Comparison of ENCODE assay signal across 20 mouse cellular contexts in the genomic region with DNA sequence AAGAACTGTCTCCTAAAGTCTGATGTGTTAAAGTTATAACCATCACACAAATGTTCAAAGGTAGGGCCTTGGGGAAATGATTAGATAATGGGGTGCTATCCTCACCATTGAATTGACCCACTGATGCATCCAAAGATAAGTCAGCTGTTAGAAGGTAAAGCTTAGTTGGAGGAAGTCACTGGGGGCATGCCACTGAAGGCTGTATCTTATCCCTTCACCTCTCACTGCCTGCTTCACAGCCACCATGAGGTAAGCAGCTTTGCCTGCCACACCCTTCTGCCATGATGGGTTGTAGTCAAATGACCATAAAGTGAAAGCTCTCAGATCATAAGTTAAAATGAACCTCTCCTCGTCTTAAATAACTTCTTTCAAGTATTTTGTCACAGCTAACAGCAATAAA. TPM values are rescaled to one million over a fixed set of nuclear protein-coding genes. Genes with fewer than 3 reads are reported as not detected.
"Had no signal": no experiment of that assay in that cellular context is flagged by ENCODE, and none has a peak within 500 bp of the region (broad histone marks: within the 10 kb centered on the region; RNA-seq: fewer than 3 reads in every experiment).

No protein-coding gene starts in this region.

- DNase-seq: retina, postnatal 1 day; right cerebral cortex, adult 18-20 months; right cerebral cortex, postnatal 14 days; right cerebral cortex, postnatal 25 days; right cerebral cortex, postnatal 4 days; spleen, adult 18-20 months; thymus, adult 18-20 months; thymus, adult 2 months; thymus, postnatal 14 days; thymus, postnatal 25 days; thymus, postnatal 36 days; thymus, postnatal 4 days had no signal

- H3K36me3 ChIP-seq: neural tube, embryonic 13.5 days; neural tube, embryonic 15.5 days; stomach, embryonic 15.5 days had no signal

- H3K27ac ChIP-seq: neural tube, embryonic 13.5 days; neural tube, embryonic 15.5 days; stomach, embryonic 15.5 days; stomach, postnatal 0 days had no signal

- H3K4me3 ChIP-seq: neural tube, embryonic 13.5 days; neural tube, embryonic 15.5 days; stomach, embryonic 15.5 days had no signal

- H3K4me1 ChIP-seq: neural tube, embryonic 13.5 days; neural tube, embryonic 15.5 days; stomach, embryonic 15.5 days had no signal

- H3K27me3 ChIP-seq: neural tube, embryonic 13.5 days; neural tube, embryonic 15.5 days; stomach, embryonic 15.5 days had no signal

- H3K9me3 ChIP-seq: neural tube, embryonic 13.5 days; neural tube, embryonic 15.5 days; stomach, embryonic 15.5 days had no signal

RNA-seq across cellular contexts. Expression of gene Isx, which starts 38.7 kb away (rescaled TPM):
- total RNA-seq: neutrophil, adult 5-6 weeks had no signal
- polyA plus RNA-seq: neural tube, embryonic 13.5 days; neural tube, embryonic 14.5 days; neural tube, embryonic 15.5 days; testis, adult 2 months; thymus, postnatal 0 days had no signal
